Mouse (Mus musculus) CD4-positive, CD25-positive, alpha-beta regulatory T cell, adult 4 months (primary cell): Measurements from ENCODE around the gene Wrap73. TPM values are rescaled to one million over a fixed set of nuclear protein-coding genes. Genes with fewer than 3 reads are reported as not detected.

Experiments used
- ATAC-seq: one replicate; pipeline ENCODE4 v1.8.0; 2017
- polyA plus RNA-seq, 2 experiments: library from polyadenylated mRNA; unstranded; fragments of 100-300 nt; shearing (Covaris generic); gene quantifications; one replicate each; pipeline ENCODE4 v1.2.1; 2017

Gene Wrap73
- 10 to 100 TPM; 27.0 to 28.9 TPM for polyA plus RNA-seq

GRCm38 (mm10) chr4:154142211-154143040 lies at the start of gene Wrap73:
Gene Wrap73 (plus strand): TSS chr4:154142372.
- ATAC-seq = peak; percentile 94

- no peak for ATAC-seq
Measured at GRCm38 (mm10) chr4:154093210-154093609, 49.0 kb upstream of the Wrap73 start.

- no peak for ATAC-seq
Measured at GRCm38 (mm10) chr4:154096111-154096510, 46.1 kb upstream of the Wrap73 start.

GRCm38 (mm10) chr4:154099361-154099760 lies 42.8 kb upstream of the Wrap73 start:
- no peak for ATAC-seq

GRCm38 (mm10) chr4:154103386-154103785 lies 38.8 kb upstream of the Wrap73 start:
- no peak for ATAC-seq

GRCm38 (mm10) chr4:154103912-154104311 lies 38.3 kb upstream of the Wrap73 start:
- no peak for ATAC-seq

- ATAC-seq = peak; percentile 54
Measured at GRCm38 (mm10) chr4:154105381-154106001, 36.7 kb upstream of the Wrap73 start.

GRCm38 (mm10) chr4:154106497-154107061 lies 35.6 kb upstream of the Wrap73 start:
- no peak for ATAC-seq

- no peak for ATAC-seq
Measured at GRCm38 (mm10) chr4:154109216-154109849, 32.8 kb upstream of the Wrap73 start.

GRCm38 (mm10) chr4:154109850-154110243 lies 32.3 kb upstream of the Wrap73 start:
- no peak for ATAC-seq

GRCm38 (mm10) chr4:154116421-154116820 lies 25.8 kb upstream of the Wrap73 start:
- ATAC-seq = no peak

- no peak for ATAC-seq
Measured at GRCm38 (mm10) chr4:154118782-154119181, 23.4 kb upstream of the Wrap73 start.

GRCm38 (mm10) chr4:154119208-154119607 lies 23.0 kb upstream of the Wrap73 start:
- ATAC-seq = no peak

GRCm38 (mm10) chr4:154121800-154122199 lies 20.4 kb upstream of the Wrap73 start:
- no peak for ATAC-seq

GRCm38 (mm10) chr4:154122374-154122773 lies 19.8 kb upstream of the Wrap73 start:
- no peak for ATAC-seq

- ATAC-seq = no peak
Measured at GRCm38 (mm10) chr4:154123553-154123952, 18.6 kb upstream of the Wrap73 start.

GRCm38 (mm10) chr4:154125202-154125601 lies 17.0 kb upstream of the Wrap73 start:
- ATAC-seq = no peak

- no peak for ATAC-seq
Measured at GRCm38 (mm10) chr4:154127273-154127672, 14.9 kb upstream of the Wrap73 start.

GRCm38 (mm10) chr4:154129950-154130349 lies 12.2 kb upstream of the Wrap73 start:
- no peak for ATAC-seq

- no peak for ATAC-seq
Measured at GRCm38 (mm10) chr4:154131894-154132293, 10.3 kb upstream of the Wrap73 start.

- no peak for ATAC-seq
Measured at GRCm38 (mm10) chr4:154134803-154135202, 7.4 kb upstream of the Wrap73 start.

GRCm38 (mm10) chr4:154137139-154137538 lies 5.0 kb upstream of the Wrap73 start:
- ATAC-seq = peak; percentile 22

GRCm38 (mm10) chr4:154139671-154140181 lies 2.4 kb upstream of the Wrap73 start:
- peak; percentile 9 for ATAC-seq

- ATAC-seq = no peak
Measured at GRCm38 (mm10) chr4:154140182-154140212, 2.2 kb upstream of the Wrap73 start, which contains the start of gene Trp73. Gene Trp73 (minus strand): TSS chr4:154140208.
